Mouse (Mus musculus): ENCODE results near the gene Txnrd1. TPM values are rescaled to one million over a fixed set of nuclear protein-coding genes. Genes with fewer than 3 reads are reported as not detected.

The Txnrd1 gene
- polyA plus RNA-seq, 1 experiment from 2014 or later: 150 TPM

DNA sequence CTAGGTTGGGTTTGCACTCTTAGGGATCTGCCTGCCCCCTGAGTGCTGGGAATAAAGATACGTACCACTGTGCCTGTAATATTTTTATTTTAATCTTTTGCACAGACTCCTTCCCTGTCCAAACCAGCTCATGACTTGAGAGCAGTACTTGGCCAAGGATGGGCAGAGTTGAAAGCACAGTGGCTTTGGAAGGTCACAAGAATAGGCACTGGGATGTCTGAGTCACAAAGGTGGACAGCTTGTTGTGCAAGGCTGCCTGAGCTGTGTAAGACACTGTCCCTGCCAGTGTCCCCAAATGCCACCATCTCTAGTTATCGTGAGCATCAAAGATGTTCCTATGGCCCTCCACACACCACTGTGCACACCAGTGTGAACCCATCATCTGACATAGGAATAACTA, 91.0 kb downstream of the Txnrd1 start:
- 96% methylated on average over 2 of the region's 2 CpGs for WGBS
- H3K4me2 ChIP-seq (ENCODE audit: low read length): no peak overlapping the region

GRCm38 (mm10) chr10:82925624-82926023, 91.9 kb downstream of the Txnrd1 start:
- Histone ChIP-seq H3K4me3 (replicated peaks; ENCODE audit: low read depth, low read length) (no peak overlapping the region), H3K4me2 (ENCODE audit: low read length) (no peak overlapping the region), H3K27ac (replicated peaks; ENCODE audit: low read depth, low read length) (no peak overlapping the region; the same call in 1 of the 2 replicates), H3K9me3 (ENCODE audit: control insufficient read depth, low read length) (no peaks in the 10 kb centered on the region), H3K27me3 (ENCODE audit: control insufficient read depth, insufficient read depth, low read length) (no peaks in the 10 kb centered on the region), H3K36me3 (ENCODE audit: control insufficient read depth, insufficient read depth, low read length) (no peaks in the 10 kb centered on the region), H3K4me1 (ENCODE audit: control insufficient read depth, insufficient read depth, low read length) (no peaks in the 10 kb centered on the region), H3K9ac (replicated peaks; ENCODE audit: low read length) (no peak overlapping the region)
- DNase-seq (peak; percentile 52), ATAC-seq (ENCODE audit: low FRiP score, low TSS enrichment) (no peak)
- WGBS: 79% methylated on average over 2 of the region's 2 CpGs

More for the DNA sequence above, 91.0 kb downstream of the Txnrd1 start:
- Histone ChIP-seq H3K36me3 (ENCODE audit: control insufficient read depth, insufficient read depth, low read length) (no peaks in the 10 kb centered on the region), H3K9ac (replicated peaks; ENCODE audit: low read length) (no peak overlapping the region), H3K27ac (replicated peaks; ENCODE audit: low read depth, low read length) (no peak overlapping the region), H3K27me3 (ENCODE audit: control insufficient read depth, insufficient read depth, low read length) (no peaks in the 10 kb centered on the region), H3K4me1 (ENCODE audit: control insufficient read depth, insufficient read depth, low read length) (no peaks in the 10 kb centered on the region), H3K9me3 (ENCODE audit: control insufficient read depth, low read length) (no peaks in the 10 kb centered on the region), H3K4me3 (replicated peaks; ENCODE audit: low read depth, low read length) (no peak overlapping the region)
- no peak for DNase-seq
- ATAC-seq (ENCODE audit: low FRiP score, low TSS enrichment): no peak

DNA sequence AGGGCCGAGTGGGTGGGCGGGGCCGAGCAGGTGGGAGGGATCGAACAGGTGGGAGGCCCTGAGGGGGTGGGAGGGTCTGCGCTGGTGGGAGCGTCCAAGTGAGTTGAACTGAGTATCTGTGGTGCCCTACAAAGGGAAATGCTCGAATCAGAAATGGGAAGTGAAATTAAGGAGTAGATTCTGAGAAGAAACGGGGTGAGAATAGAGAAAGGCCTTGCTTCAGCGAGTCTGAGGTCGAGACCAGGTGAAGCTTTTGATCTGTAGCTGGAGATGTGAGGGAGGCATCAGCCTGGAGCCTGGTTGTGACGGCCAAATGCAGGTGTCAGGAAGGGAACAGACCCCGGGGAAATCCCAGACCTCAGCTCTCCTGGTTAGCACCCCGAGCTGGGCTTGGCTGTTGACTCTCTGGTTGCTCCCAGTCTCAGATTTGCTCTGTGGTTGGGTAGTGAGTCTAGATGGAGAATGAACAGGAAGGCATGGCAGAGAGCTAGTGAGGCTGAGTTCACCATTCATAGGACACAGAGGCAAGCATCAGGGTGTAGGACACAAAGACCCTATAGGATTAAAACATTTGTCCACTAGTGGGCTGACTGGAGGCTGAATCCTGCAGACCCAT, 101.4 kb downstream of the Txnrd1 start:
- H3K9me3 ChIP-seq (ENCODE audit: control insufficient read depth, low read length): no peaks in the 10 kb centered on the region
- H3K4me1 ChIP-seq (ENCODE audit: control insufficient read depth, insufficient read depth, low read length): no peaks in the 10 kb centered on the region
- no peaks in the 10 kb centered on the region for H3K27me3 ChIP-seq (ENCODE audit: control insufficient read depth, insufficient read depth, low read length)
- 85% methylated on average over 13 of the region's 13 CpGs for WGBS
- no peak overlapping the region for H3K4me3 ChIP-seq (replicated peaks; ENCODE audit: low read depth, low read length)
- H3K4me2 ChIP-seq (ENCODE audit: low read length): no peak overlapping the region
- no peak overlapping the region for H3K9ac ChIP-seq (replicated peaks; ENCODE audit: low read length)
- no peak for ATAC-seq (ENCODE audit: low FRiP score, low TSS enrichment)
- H3K36me3 ChIP-seq (ENCODE audit: control insufficient read depth, insufficient read depth, low read length): no peaks in the 10 kb centered on the region
- no peak overlapping the region for H3K27ac ChIP-seq (replicated peaks; ENCODE audit: low read depth, low read length)
- DNase-seq: no peak

- ATAC-seq (ENCODE audit: low FRiP score, low TSS enrichment) (no peak), DNase-seq (no peak)
- Histone ChIP-seq H3K27me3 (ENCODE audit: control insufficient read depth, insufficient read depth, low read length) (no peaks in the 10 kb centered on the region), H3K4me2 (ENCODE audit: low read length) (no peak overlapping the region), H3K27ac (replicated peaks; ENCODE audit: low read depth, low read length) (no peak overlapping the region), H3K9ac (replicated peaks; ENCODE audit: low read length) (no peak overlapping the region), H3K4me3 (replicated peaks; ENCODE audit: low read depth, low read length) (no peak overlapping the region), H3K9me3 (ENCODE audit: control insufficient read depth, low read length) (no peaks in the 10 kb centered on the region), H3K4me1 (ENCODE audit: control insufficient read depth, insufficient read depth, low read length) (no peaks in the 10 kb centered on the region), H3K36me3 (ENCODE audit: control insufficient read depth, insufficient read depth, low read length) (no peaks in the 10 kb centered on the region)
- WGBS: 89% methylated on average over 6 of the region's 6 CpGs
Observed at GRCm38 (mm10) chr10:82935774-82936173, 102.0 kb downstream of the Txnrd1 start.

Other genes with a start within 250 kb of the Txnrd1 start
- gene 1190007I07Rik, start 210.7 kb upstream of the Txnrd1 start, polyA plus RNA-seq (2014; fragmentation: Nextera tagmentation; extraction: Ambion mirVana): 39.9 and 50.7 TPM in 2 replicates
- 140 and 204 TPM in 2 replicates for gene Tdg, start 204.1 kb upstream of the Txnrd1 start, polyA plus RNA-seq (2014; fragmentation: Nextera tagmentation; extraction: Ambion mirVana)
- gene Glt8d2, start 143.3 kb upstream of the Txnrd1 start, polyA plus RNA-seq (2014; fragmentation: Nextera tagmentation; extraction: Ambion mirVana): 0.77 and 1.3 TPM in 2 replicates
- gene Hcfc2, start 137.8 kb upstream of the Txnrd1 start, polyA plus RNA-seq (2014; fragmentation: Nextera tagmentation; extraction: Ambion mirVana): 40.6 and 42.6 TPM in 2 replicates
- gene Nfyb, start 69.8 kb upstream of the Txnrd1 start, polyA plus RNA-seq (2014; fragmentation: Nextera tagmentation; extraction: Ambion mirVana): 52.1 and 55.9 TPM in 2 replicates
- gene Eid3, start 32.7 kb downstream of the Txnrd1 start, polyA plus RNA-seq (2014; fragmentation: Nextera tagmentation; extraction: Ambion mirVana): 0.50 and 0.59 TPM in 2 replicates
- 4.5 and 5.2 TPM in 2 replicates for gene Chst11, start 151.5 kb downstream of the Txnrd1 start, polyA plus RNA-seq (2014; fragmentation: Nextera tagmentation; extraction: Ambion mirVana)